Mouse (Mus musculus): Measurements from ENCODE around the gene Brwd3.

The Brwd3 gene

GRCm38 (mm10) chrX:108834090-108834774, at the start of gene Brwd3:
Brwd3 (minus strand) TSS chrX:108834372.
- peak; percentile 87 for DNase-seq

DNA sequence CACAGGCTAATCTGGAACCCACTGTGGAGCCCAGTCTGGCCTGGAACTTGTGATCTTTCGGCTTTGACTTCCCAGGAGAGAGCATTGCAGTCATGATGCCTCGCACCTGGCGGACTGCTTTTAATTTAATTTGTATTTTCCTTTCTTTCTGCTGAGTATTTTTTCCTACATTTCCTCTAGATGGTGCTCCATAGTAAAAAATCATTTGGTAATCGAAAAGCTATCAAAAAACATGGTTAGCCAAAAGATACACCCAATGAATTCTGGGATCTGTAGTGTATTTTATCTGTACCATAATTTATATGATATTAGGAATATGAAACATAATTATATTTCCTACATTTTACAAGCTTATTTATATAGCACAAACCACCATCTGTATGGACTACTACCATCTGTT, 28.5 kb upstream of the Brwd3 start:
- no peak for DNase-seq

GRCm38 (mm10) chrX:108842705-108843104, 8.5 kb upstream of the Brwd3 start:
- DNase-seq: peak; percentile 30

DNA sequence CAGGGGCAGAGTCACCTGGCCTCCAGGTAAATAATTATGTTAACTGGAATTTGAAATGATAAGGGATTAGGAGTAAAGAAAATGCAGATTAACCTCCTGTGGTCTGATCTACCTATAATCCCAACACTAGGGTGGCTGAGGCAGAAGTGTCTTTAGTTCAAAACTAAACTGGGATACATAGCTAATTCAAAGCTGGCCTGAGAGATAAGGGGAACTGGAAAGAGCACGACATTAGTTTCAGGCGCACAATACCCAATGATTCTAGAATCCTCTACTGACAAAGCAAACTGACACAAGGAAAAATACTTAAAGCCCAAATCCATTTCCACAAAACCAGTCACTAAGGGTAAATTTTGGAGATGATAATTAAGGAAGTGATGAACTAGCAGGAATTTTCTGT, 2.2 kb upstream of the Brwd3 start:
- DNase-seq: no peak

DNA sequence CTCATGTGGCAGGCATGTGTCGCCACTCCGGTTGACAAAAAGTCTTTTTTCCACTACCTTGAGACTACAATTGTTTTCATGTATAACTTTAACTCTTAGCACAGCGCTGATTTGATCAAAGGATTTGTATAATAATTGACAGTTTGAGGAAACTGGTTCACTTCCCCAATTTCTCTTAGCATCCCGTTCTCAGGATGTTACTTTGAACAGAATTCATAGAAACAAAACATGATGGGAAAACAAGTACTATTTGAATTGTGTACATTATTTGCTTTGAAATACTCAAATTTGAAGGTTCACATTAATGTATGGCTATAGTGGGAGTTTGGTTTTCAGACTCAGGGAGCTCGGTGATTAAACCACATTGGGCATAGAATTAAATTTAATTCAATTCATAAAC, 1.1 kb upstream of the Brwd3 start:
- no peak for DNase-seq

GRCm38 (mm10) chrX:108833381-108834020, 671 bp downstream of the Brwd3 start:
- peak; percentile 51 for DNase-seq

- peak; percentile 88 for DNase-seq
These were observed 1.4 kb downstream of the Brwd3 start for GRCm38 (mm10) chrX:108832674-108833189.

DNA sequence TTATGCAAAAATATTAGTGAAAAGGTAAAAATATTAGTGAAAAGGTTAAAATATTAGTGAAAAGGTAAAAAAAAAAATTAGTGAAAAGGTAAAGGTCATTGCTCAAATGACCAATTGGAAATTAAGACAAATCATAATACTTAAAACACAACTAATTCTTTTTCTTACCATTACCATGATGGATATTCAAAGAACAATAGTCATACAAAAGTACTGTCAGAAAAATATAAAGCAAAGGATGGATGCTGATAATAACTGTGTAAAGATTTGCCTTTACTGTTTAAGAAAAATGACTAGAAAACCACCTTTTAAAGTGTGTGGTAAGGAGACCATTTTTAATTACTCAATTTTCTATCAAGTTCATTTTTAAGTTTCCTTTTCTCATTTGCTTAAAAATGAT, 2.9 kb downstream of the Brwd3 start:
- DNase-seq: no peak

DNA sequence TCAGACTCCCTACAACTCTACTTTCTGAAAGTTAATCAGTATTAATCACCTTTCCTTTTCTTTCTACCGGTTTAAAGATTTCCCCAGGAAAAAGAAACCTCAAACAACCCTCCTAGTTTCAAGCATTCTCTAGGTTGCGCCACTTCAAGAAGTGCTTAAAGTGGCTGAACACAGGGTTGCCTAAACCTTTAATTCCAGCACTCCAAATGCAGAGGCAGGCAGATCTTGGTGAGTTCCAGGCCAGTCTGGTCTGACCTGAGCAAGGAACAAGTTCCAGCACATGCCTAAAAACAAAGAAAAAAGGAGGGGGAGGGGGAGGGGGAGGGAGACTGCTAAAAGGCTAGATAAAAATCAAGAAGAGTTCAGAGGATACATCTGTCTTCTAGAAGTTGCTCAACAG, 6.1 kb downstream of the Brwd3 start:
- DNase-seq: no peak

GRCm38 (mm10) chrX:108797268-108797667, 36.9 kb downstream of the Brwd3 start:
- DNase-seq: no peak

GRCm38 (mm10) chrX:108783724-108784123, 50.4 kb downstream of the Brwd3 start:
- DNase-seq: no peak

GRCm38 (mm10) chrX:108731755-108732154, 102.4 kb downstream of the Brwd3 start:
- DNase-seq: no peak

GRCm38 (mm10) chrX:108729564-108729963, 104.6 kb downstream of the Brwd3 start:
- no peak for DNase-seq

GRCm38 (mm10) chrX:108729068-108729467, 105.1 kb downstream of the Brwd3 start:
- DNase-seq: peak; percentile 3

DNA sequence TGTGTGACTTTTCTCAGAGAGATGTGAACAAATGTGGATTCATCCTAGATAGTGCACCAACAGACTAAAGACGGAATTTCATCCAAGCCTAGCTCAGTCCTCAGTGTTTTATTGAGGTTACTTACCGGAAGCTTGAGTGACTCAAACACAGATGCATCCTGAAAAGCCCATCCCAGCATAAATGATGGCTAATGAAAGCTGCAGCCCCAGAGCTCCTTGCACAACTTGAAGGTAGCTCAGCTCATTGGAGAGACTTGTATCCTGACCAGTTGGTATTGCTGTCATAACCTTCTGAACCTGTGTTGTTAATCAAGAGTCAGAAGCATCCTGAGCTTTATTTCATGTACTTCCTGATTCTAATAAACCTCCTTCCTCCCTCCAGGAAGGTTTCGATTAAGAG, 105.8 kb downstream of the Brwd3 start:
- no peak for DNase-seq

GRCm38 (mm10) chrX:108724241-108724640, 109.9 kb downstream of the Brwd3 start:
- DNase-seq: no peak

DNA sequence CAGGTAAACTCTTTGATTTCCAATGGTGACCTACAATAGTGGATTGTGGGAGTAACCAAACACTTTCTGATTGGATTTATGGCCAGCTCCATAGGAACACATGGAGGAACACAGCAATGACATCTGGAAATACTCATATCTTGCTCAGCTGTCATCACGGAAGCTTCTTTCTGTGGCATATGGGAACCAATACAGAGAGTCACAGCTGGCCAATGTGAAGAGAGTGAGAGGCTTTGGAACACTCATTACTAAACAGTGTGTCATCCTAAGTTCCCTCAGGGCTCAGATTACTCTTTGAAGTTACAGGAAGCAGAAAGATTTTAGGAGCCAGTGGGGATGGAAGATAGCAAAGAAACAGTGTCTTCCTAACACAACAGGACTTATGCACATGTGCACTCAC, 111.7 kb downstream of the Brwd3 start:
- no peak for DNase-seq

DNA sequence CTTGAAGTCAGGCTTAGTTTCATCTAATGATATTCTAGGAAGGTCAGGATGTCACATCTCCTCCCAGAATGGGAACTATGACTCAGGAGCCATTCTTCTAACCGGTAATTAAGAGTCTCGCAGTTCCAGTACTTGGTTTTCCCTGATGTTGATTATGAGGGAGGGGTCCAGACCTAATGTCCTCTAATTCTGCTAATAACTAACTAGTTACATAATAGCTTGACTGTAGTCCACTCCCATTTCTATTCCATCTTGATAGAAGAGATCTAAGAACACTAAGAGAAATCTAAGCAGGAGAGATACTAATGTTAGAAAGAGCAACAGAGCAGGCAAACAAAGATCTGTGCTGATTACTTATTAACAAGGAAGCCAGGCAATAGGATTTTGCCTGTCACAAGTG, 129.9 kb downstream of the Brwd3 start:
- no peak for DNase-seq

Data from cerebellum, adult 9-10 months (tissue).